Mouse (Mus musculus): Measurements from ENCODE around the gene Fam129a. TPM values are rescaled to one million over a fixed set of nuclear protein-coding genes. Genes with fewer than 3 reads are reported as not detected.

The Fam129a gene
- polyA plus RNA-seq, 1 experiment = 19.9 TPM

GRCm38 (mm10) chr1:151631061-151631460 is 60.1 kb downstream of the Fam129a start:
- Histone ChIP-seq H3K9ac (ENCODE audit: low read depth, poor library complexity, severe bottlenecking) (no peak overlapping the region), H3K4me3 (ENCODE audit: low read depth, low read length) (no peak overlapping the region), H3K36me3 (ENCODE audit: control insufficient read depth, insufficient read depth, low read length, poor library complexity, severe bottlenecking) (peaks cover under 1% of the 10 kb centered on the region; the same call in 1 of the 2 replicates), H3K9me3 (replicated peaks; ENCODE audit: control insufficient read depth, insufficient read depth, low read length, poor library complexity, severe bottlenecking) (no peaks in the 10 kb centered on the region), H3K27me3 (ENCODE audit: control insufficient read depth, insufficient read depth, low read length, poor library complexity, severe bottlenecking) (no peaks in the 10 kb centered on the region), H3K27ac (ENCODE audit: insufficient read depth, low read length) (no peak overlapping the region), H3K4me1 (ENCODE audit: control insufficient read depth, insufficient read depth, low read length) (no peaks in the 10 kb centered on the region)
- TF ChIP-seq EP300 (IDR thresholded peaks at IDR 0.05; ENCODE audit: insufficient read depth, low read depth, low read length) = no peak
- TF ChIP-seq POLR2A (IDR thresholded peaks at IDR 0.05; ENCODE audit: insufficient read depth, low read length) = no peak
- no peak for TF ChIP-seq CTCF (IDR thresholded peaks at IDR 0.05; ENCODE audit: low read depth, low read length)

GRCm38 (mm10) chr1:151631703-151632294 is 60.8 kb downstream of the Fam129a start:
- H3K36me3 ChIP-seq (ENCODE audit: control insufficient read depth, insufficient read depth, low read length, poor library complexity, severe bottlenecking) = peaks cover 3% of the 10 kb centered on the region
- no peak overlapping the region for H3K27ac ChIP-seq (ENCODE audit: insufficient read depth, low read length)
- no peak for TF ChIP-seq POLR2A (IDR thresholded peaks at IDR 0.05; ENCODE audit: insufficient read depth, low read length)
- H3K27me3 ChIP-seq (ENCODE audit: control insufficient read depth, insufficient read depth, low read length, poor library complexity, severe bottlenecking) = no peaks in the 10 kb centered on the region
- H3K4me1 ChIP-seq (ENCODE audit: control insufficient read depth, insufficient read depth, low read length) = no peaks in the 10 kb centered on the region
- no peak overlapping the region for H3K9ac ChIP-seq (ENCODE audit: low read depth, poor library complexity, severe bottlenecking)
- no peaks in the 10 kb centered on the region for H3K9me3 ChIP-seq (replicated peaks; ENCODE audit: control insufficient read depth, insufficient read depth, low read length, poor library complexity, severe bottlenecking)
- no peak overlapping the region for H3K4me3 ChIP-seq (ENCODE audit: low read depth, low read length)

DNA sequence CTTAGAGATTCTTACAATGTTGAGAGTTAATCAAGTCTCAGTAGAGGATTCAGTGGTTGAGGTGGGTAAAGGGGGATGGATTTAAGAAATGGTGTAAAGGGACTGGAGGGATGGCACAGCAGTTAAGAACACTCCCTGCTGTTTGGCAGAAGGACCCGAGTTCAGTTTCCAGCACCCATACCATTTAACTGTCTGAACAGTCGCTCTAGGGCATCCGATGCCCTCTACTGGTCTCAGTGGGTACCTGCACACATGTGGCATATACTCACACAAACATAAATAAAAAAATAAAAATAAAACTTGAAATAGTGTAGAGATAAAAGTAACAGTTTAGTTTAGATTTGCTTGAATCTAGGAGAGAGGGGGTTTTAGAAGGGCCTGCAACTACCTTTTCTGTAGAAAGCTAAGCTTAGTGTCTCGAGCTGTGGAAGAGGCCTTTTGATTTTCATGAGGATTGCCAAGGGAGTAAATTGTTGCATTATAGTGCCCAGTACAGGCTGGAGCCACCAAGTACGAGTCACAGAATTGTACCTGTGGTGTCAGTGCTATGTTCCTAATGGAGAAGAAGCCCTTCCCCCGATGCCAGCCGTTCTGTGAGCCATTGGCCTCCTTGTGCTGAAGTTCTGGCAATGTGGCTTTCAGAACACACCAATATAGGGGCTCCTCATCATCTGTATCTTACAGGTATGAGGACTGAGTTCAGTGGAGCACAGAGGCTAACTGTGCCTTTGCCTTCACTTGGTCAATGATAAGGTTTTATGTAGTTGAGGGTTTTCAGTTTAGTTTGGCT is 61.8 kb downstream of the Fam129a start:
- H3K9me3 ChIP-seq (replicated peaks; ENCODE audit: control insufficient read depth, insufficient read depth, low read length, poor library complexity, severe bottlenecking) = no peaks in the 10 kb centered on the region
- H3K27ac ChIP-seq (ENCODE audit: insufficient read depth, low read length) = no peak overlapping the region
- no peaks in the 10 kb centered on the region for H3K4me1 ChIP-seq (ENCODE audit: control insufficient read depth, insufficient read depth, low read length)
- TF ChIP-seq CTCF (IDR thresholded peaks at IDR 0.05; ENCODE audit: low read depth, low read length) (peak; percentile 23), POLR2A (IDR thresholded peaks at IDR 0.05; ENCODE audit: insufficient read depth, low read length) (no peak)
- H3K4me3 ChIP-seq (ENCODE audit: low read depth, low read length) = no peak overlapping the region
- H3K9ac ChIP-seq (ENCODE audit: low read depth, poor library complexity, severe bottlenecking) = no peak overlapping the region
- no peaks in the 10 kb centered on the region for H3K27me3 ChIP-seq (ENCODE audit: control insufficient read depth, insufficient read depth, low read length, poor library complexity, severe bottlenecking)
- peaks cover 3% of the 10 kb centered on the region for H3K36me3 ChIP-seq (ENCODE audit: control insufficient read depth, insufficient read depth, low read length, poor library complexity, severe bottlenecking)

GRCm38 (mm10) chr1:151636637-151637036 is 65.7 kb downstream of the Fam129a start:
- Histone ChIP-seq H3K4me1 (ENCODE audit: control insufficient read depth, insufficient read depth, low read length) (no peaks in the 10 kb centered on the region), H3K27ac (ENCODE audit: insufficient read depth, low read length) (no peak overlapping the region), H3K9ac (ENCODE audit: low read depth, poor library complexity, severe bottlenecking) (no peak overlapping the region), H3K4me3 (ENCODE audit: low read depth, low read length) (no peak overlapping the region), H3K36me3 (ENCODE audit: control insufficient read depth, insufficient read depth, low read length, poor library complexity, severe bottlenecking) (peaks cover 15% of the 10 kb centered on the region), H3K9me3 (replicated peaks; ENCODE audit: control insufficient read depth, insufficient read depth, low read length, poor library complexity, severe bottlenecking) (peaks cover 12% of the 10 kb centered on the region), H3K27me3 (ENCODE audit: control insufficient read depth, insufficient read depth, low read length, poor library complexity, severe bottlenecking) (no peaks in the 10 kb centered on the region)
- TF ChIP-seq POLR2A (IDR thresholded peaks at IDR 0.05; ENCODE audit: insufficient read depth, low read length) = no peak
- no peak for TF ChIP-seq EP300 (IDR thresholded peaks at IDR 0.05; ENCODE audit: insufficient read depth, low read depth, low read length)
- TF ChIP-seq CTCF (IDR thresholded peaks at IDR 0.05; ENCODE audit: low read depth, low read length) = no peak

DNA sequence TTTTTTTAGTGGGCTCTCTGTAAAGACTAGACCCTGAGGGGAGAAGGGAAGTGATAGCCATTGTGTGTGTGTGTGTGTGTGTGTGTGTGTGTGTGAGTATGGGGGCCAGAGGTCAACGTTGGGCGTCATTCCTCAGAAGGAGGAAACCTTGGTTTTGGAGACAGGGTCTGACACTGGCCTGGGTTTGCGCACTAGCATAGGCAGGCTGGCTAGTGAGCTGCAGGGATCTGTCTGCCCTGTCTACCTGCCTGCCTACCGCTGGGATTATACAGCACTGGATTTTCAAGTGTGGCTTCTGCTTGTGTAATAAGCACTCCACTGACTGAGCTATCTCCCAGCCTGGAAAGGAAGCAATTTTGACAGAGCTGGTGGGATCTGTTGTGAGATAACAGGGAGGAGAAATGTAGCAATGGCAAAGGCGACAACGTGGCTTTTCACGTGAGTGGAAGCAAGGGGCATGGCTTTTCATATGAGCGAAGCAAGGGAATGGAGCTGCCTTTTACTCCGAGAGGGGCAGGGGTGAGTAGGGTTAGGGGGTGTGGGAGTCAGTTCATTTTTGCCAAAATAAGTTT is 66.5 kb downstream of the Fam129a start:
- Histone ChIP-seq H3K4me1 (ENCODE audit: control insufficient read depth, insufficient read depth, low read length) (no peaks in the 10 kb centered on the region), H3K36me3 (ENCODE audit: control insufficient read depth, insufficient read depth, low read length, poor library complexity, severe bottlenecking) (peaks cover 18% of the 10 kb centered on the region), H3K9ac (ENCODE audit: low read depth, poor library complexity, severe bottlenecking) (no peak overlapping the region), H3K4me3 (ENCODE audit: low read depth, low read length) (no peak overlapping the region), H3K27me3 (ENCODE audit: control insufficient read depth, insufficient read depth, low read length, poor library complexity, severe bottlenecking) (no peaks in the 10 kb centered on the region), H3K27ac (ENCODE audit: insufficient read depth, low read length) (no peak overlapping the region), H3K9me3 (replicated peaks; ENCODE audit: control insufficient read depth, insufficient read depth, low read length, poor library complexity, severe bottlenecking) (peaks cover 12% of the 10 kb centered on the region)
- TF ChIP-seq CTCF (IDR thresholded peaks at IDR 0.05; ENCODE audit: low read depth, low read length) = no peak
- TF ChIP-seq POLR2A (IDR thresholded peaks at IDR 0.05; ENCODE audit: insufficient read depth, low read length) = no peak
- TF ChIP-seq EP300 (IDR thresholded peaks at IDR 0.05; ENCODE audit: insufficient read depth, low read depth, low read length) = no peak

GRCm38 (mm10) chr1:151638357-151638756 is 67.4 kb downstream of the Fam129a start:
- no peak overlapping the region for H3K9ac ChIP-seq (ENCODE audit: low read depth, poor library complexity, severe bottlenecking)
- peaks cover 12% of the 10 kb centered on the region for H3K9me3 ChIP-seq (replicated peaks; ENCODE audit: control insufficient read depth, insufficient read depth, low read length, poor library complexity, severe bottlenecking)
- TF ChIP-seq CTCF (IDR thresholded peaks at IDR 0.05; ENCODE audit: low read depth, low read length) (no peak), POLR2A (IDR thresholded peaks at IDR 0.05; ENCODE audit: insufficient read depth, low read length) (no peak), EP300 (IDR thresholded peaks at IDR 0.05; ENCODE audit: insufficient read depth, low read depth, low read length) (no peak)
- H3K4me1 ChIP-seq (ENCODE audit: control insufficient read depth, insufficient read depth, low read length) = no peaks in the 10 kb centered on the region
- peaks cover 18% of the 10 kb centered on the region for H3K36me3 ChIP-seq (ENCODE audit: control insufficient read depth, insufficient read depth, low read length, poor library complexity, severe bottlenecking)
- no peak overlapping the region for H3K27ac ChIP-seq (ENCODE audit: insufficient read depth, low read length)
- no peak overlapping the region for H3K4me3 ChIP-seq (ENCODE audit: low read depth, low read length)
- no peaks in the 10 kb centered on the region for H3K27me3 ChIP-seq (ENCODE audit: control insufficient read depth, insufficient read depth, low read length, poor library complexity, severe bottlenecking)

All from ES-Bruce4 (cell line).